Mouse (Mus musculus): ENCODE measurements around the gene Map4k1. TPM values are rescaled to one million over a fixed set of nuclear protein-coding genes. Genes with fewer than 3 reads are reported as not detected.

Map4k1 gene
- polyA plus RNA-seq, 1 experiment from 2014 or later = 6.3 TPM

DNA sequence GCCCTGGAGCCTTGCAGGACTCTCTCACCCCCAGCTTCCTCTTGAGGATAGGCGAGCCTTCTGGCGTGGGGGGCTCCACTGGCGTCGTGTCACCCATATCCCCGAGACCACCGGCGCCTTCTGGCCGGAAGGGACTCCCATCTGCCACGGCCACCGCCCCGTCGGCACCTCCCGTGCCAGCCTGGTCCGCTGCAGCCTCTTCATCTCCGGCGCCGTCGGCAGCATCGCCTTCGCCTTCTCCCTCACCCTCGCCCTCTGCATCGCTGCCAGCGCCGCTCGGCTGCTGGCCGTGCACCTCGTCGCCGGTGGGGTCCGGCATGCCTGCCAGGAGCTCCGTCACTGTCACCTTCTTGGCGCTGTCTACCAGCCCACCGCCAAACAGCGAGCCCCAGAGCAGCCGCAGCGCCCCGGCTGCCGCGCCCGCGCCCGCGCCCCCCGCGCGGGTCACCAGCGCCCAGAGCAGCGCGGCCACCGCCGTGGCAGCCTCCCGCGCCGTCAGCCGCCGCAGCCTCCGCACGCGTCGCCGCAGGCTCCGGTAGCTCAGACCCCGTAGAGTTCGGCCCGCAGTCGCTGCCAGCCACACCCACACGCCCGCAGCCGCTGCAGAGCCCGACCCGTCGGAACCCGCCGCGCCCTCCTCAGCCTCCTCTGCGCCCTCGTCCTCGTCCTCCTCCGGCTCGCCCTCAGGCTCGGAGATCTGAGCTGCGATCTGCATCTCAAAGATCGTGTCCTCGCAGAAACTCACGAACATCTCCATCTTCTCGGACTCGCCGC is 37.8 kb downstream of the Map4k1 start:
- H3K27me3 ChIP-seq (replicated peaks) = peaks cover 31% of the 10 kb centered on the region
- H3K27ac ChIP-seq = no peak overlapping the region
- 3% methylated on average over 88 of the region's 88 CpGs for WGBS
- peaks cover 7% of the 10 kb centered on the region for H3K4me1 ChIP-seq (replicated peaks)
- H3K9ac ChIP-seq = peak overlapping the region; percentile 39
- no peak for ATAC-seq
- H3K4me2 ChIP-seq (replicated peaks) = peak overlapping the region; percentile 85
- H3K4me3 ChIP-seq (replicated peaks) = peak overlapping the region; percentile 46
- no peaks in the 10 kb centered on the region for H3K36me3 ChIP-seq
- no peaks in the 10 kb centered on the region for H3K9me3 ChIP-seq

GRCm38 (mm10) chr7:29022479-29022878 is 40.6 kb downstream of the Map4k1 start:
- 85% methylated on average over 8 of the region's 8 CpGs for WGBS
- no peak for ATAC-seq

GRCm38 (mm10) chr7:29023514-29023913 is 41.7 kb downstream of the Map4k1 start:
- H3K27ac ChIP-seq = no peak overlapping the region
- peaks cover 7% of the 10 kb centered on the region for H3K4me1 ChIP-seq (replicated peaks)
- peaks cover 24% of the 10 kb centered on the region for H3K27me3 ChIP-seq (replicated peaks)
- WGBS = 91% methylated on average over 8 of the region's 8 CpGs
- no peak overlapping the region for H3K9ac ChIP-seq
- no peak for ATAC-seq
- H3K4me2 ChIP-seq (replicated peaks) = no peak overlapping the region
- H3K4me3 ChIP-seq (replicated peaks) = no peak overlapping the region
- no peaks in the 10 kb centered on the region for H3K36me3 ChIP-seq
- no peaks in the 10 kb centered on the region for H3K9me3 ChIP-seq

More at GRCm38 (mm10) chr7:29022479-29022878, 40.6 kb downstream of the Map4k1 start:
- H3K27ac ChIP-seq = no peak overlapping the region
- H3K4me1 ChIP-seq (replicated peaks) = peaks cover 7% of the 10 kb centered on the region
- H3K9me3 ChIP-seq = no peaks in the 10 kb centered on the region
- H3K4me3 ChIP-seq (replicated peaks) = no peak overlapping the region
- H3K36me3 ChIP-seq = no peaks in the 10 kb centered on the region
- no peak overlapping the region for H3K4me2 ChIP-seq (replicated peaks)
- H3K27me3 ChIP-seq (replicated peaks) = peaks cover 31% of the 10 kb centered on the region
- H3K9ac ChIP-seq = no peak overlapping the region

DNA sequence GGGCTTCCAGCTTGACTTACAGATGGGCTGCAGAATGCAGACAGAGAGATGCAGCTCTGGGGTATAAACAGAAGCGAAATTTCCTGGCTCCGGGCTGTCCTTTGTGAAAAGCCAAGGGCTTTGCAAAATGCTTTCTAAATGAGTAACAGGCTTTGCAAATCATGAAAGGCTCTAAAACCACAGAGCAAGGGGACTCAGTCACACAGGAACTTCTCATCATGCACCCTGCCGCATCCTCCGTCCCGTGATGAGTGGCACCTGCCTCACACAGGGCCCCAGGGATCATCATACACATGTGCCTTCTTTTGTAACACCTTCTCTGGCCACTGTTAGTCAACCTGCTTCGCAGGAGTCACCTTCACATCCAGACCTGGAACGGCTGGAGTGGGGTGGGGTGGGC is 43.7 kb downstream of the Map4k1 start:
- 71% methylated on average over 7 of the region's 7 CpGs for WGBS
- no peak overlapping the region for H3K4me2 ChIP-seq (replicated peaks)

DNA sequence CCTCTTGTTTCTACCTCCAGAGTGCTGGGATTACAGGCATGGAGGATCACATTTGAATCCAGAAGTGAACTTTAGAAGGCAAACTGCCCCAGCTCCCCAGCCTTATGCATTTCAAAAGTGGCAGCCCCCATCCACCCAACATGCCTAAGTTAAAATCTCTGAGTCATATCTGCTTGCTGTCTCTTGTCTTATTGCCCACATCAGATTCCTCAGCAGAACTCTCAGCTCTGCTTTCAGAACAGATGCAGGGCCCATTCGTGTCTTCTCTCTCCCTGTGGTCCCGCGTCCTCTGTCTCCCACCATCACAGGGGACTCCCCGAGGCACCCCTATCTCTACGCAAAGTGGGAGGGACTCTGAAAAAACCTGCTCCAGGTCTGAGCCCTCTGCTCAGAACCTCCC is 44.3 kb downstream of the Map4k1 start:
- no peak overlapping the region for H3K4me3 ChIP-seq (replicated peaks)
- WGBS = 88% methylated on average over 5 of the region's 5 CpGs
- ATAC-seq = no peak

More for the DNA sequence above, 43.7 kb downstream of the Map4k1 start:
- Histone ChIP-seq H3K36me3 (no peaks in the 10 kb centered on the region), H3K9ac (no peak overlapping the region), H3K27ac (no peak overlapping the region), H3K27me3 (replicated peaks) (peaks cover 4% of the 10 kb centered on the region; the same call in 1 of the 2 replicates), H3K4me1 (replicated peaks) (no peaks in the 10 kb centered on the region), H3K9me3 (no peaks in the 10 kb centered on the region), H3K4me3 (replicated peaks) (no peak overlapping the region)
- ATAC-seq = no peak

GRCm38 (mm10) chr7:29026811-29027210 is 45.0 kb downstream of the Map4k1 start:
- Histone ChIP-seq H3K9ac (no peak overlapping the region), H3K4me2 (replicated peaks) (no peak overlapping the region), H3K27me3 (replicated peaks) (no peaks in the 10 kb centered on the region; the same call in 1 of the 2 replicates), H3K9me3 (no peaks in the 10 kb centered on the region), H3K36me3 (no peaks in the 10 kb centered on the region), H3K4me3 (replicated peaks) (no peak overlapping the region), H3K27ac (no peak overlapping the region), H3K4me1 (replicated peaks) (no peaks in the 10 kb centered on the region)
- WGBS = 80% methylated on average over 4 of the region's 4 CpGs
- ATAC-seq = no peak

More for the DNA sequence above, 44.3 kb downstream of the Map4k1 start:
- Histone ChIP-seq H3K9me3 (no peaks in the 10 kb centered on the region), H3K27ac (no peak overlapping the region), H3K9ac (no peak overlapping the region), H3K27me3 (replicated peaks) (no peaks in the 10 kb centered on the region; the same call in 1 of the 2 replicates), H3K4me2 (replicated peaks) (no peak overlapping the region), H3K4me1 (replicated peaks) (no peaks in the 10 kb centered on the region), H3K36me3 (no peaks in the 10 kb centered on the region)

- H3K9ac ChIP-seq = no peak overlapping the region
- no peak for ATAC-seq
- no peak overlapping the region for H3K4me2 ChIP-seq (replicated peaks)
- no peak overlapping the region for H3K27ac ChIP-seq
- 81% methylated on average over 6 of the region's 6 CpGs for WGBS
- H3K36me3 ChIP-seq = no peaks in the 10 kb centered on the region
- H3K27me3 ChIP-seq (replicated peaks) = no peaks in the 10 kb centered on the region
- no peaks in the 10 kb centered on the region for H3K9me3 ChIP-seq
- H3K4me1 ChIP-seq (replicated peaks) = no peaks in the 10 kb centered on the region
- H3K4me3 ChIP-seq (replicated peaks) = no peak overlapping the region
These were observed 46.9 kb downstream of the Map4k1 start for GRCm38 (mm10) chr7:29028761-29029160.

GRCm38 (mm10) chr7:29029690-29030656 is 48.1 kb downstream of the Map4k1 start:
- Histone ChIP-seq H3K9me3 (no peaks in the 10 kb centered on the region), H3K4me3 (replicated peaks) (no peak overlapping the region), H3K27me3 (replicated peaks) (no peaks in the 10 kb centered on the region), H3K4me2 (replicated peaks) (no peak overlapping the region), H3K36me3 (no peaks in the 10 kb centered on the region), H3K4me1 (replicated peaks) (no peaks in the 10 kb centered on the region), H3K27ac (no peak overlapping the region), H3K9ac (no peak overlapping the region)
- WGBS = 89% methylated on average over 14 of the region's 14 CpGs
- no peak for ATAC-seq

- H3K9ac ChIP-seq = no peak overlapping the region
- H3K4me1 ChIP-seq (replicated peaks) = no peaks in the 10 kb centered on the region
- H3K4me2 ChIP-seq (replicated peaks) = no peak overlapping the region
- H3K27ac ChIP-seq = no peak overlapping the region
- ATAC-seq = no peak
- H3K9me3 ChIP-seq = no peaks in the 10 kb centered on the region
- WGBS = 61% methylated on average over 10 of the region's 10 CpGs
- H3K36me3 ChIP-seq = no peaks in the 10 kb centered on the region
- H3K27me3 ChIP-seq (replicated peaks) = no peaks in the 10 kb centered on the region
- no peak overlapping the region for H3K4me3 ChIP-seq (replicated peaks)
These were observed 49.8 kb downstream of the Map4k1 start for GRCm38 (mm10) chr7:29031641-29032040.

- Histone ChIP-seq H3K4me1 (replicated peaks) (no peaks in the 10 kb centered on the region), H3K9ac (no peak overlapping the region), H3K4me3 (replicated peaks) (no peak overlapping the region), H3K36me3 (no peaks in the 10 kb centered on the region), H3K9me3 (no peaks in the 10 kb centered on the region), H3K27ac (no peak overlapping the region), H3K27me3 (replicated peaks) (no peaks in the 10 kb centered on the region), H3K4me2 (replicated peaks) (no peak overlapping the region)
- 85% methylated on average over 5 of the region's 5 CpGs for WGBS
- no peak for ATAC-seq
These were observed 50.8 kb downstream of the Map4k1 start for GRCm38 (mm10) chr7:29032685-29033084.

- no peak for ATAC-seq
- H3K9ac ChIP-seq = no peak overlapping the region
- H3K9me3 ChIP-seq = no peaks in the 10 kb centered on the region
- H3K27ac ChIP-seq = no peak overlapping the region
- no peaks in the 10 kb centered on the region for H3K27me3 ChIP-seq (replicated peaks)
- 92% methylated on average over 6 of the region's 6 CpGs for WGBS
- H3K4me1 ChIP-seq (replicated peaks) = peaks cover 9% of the 10 kb centered on the region
- no peaks in the 10 kb centered on the region for H3K36me3 ChIP-seq
- no peak overlapping the region for H3K4me2 ChIP-seq (replicated peaks)
- no peak overlapping the region for H3K4me3 ChIP-seq (replicated peaks)
These were observed 55.4 kb downstream of the Map4k1 start for GRCm38 (mm10) chr7:29037261-29037660.

- peak overlapping the region; percentile 85 for H3K4me2 ChIP-seq (replicated peaks)
- ATAC-seq = peak; percentile 74
- H3K27me3 ChIP-seq (replicated peaks) = 0 out of 2 replicates have a peak, but pooled peaks cover 2% of the 10 kb centered on the region
- no peaks in the 10 kb centered on the region for H3K36me3 ChIP-seq
- peaks cover 26% of the 10 kb centered on the region for H3K4me1 ChIP-seq (replicated peaks)
- under 1% methylated on average over 11 of the region's 11 CpGs for whole genome bisulfite sequencing
- H3K27ac ChIP-seq = no peak overlapping the region
- no peaks in the 10 kb centered on the region for H3K9me3 ChIP-seq
- peak overlapping the region; percentile 24 for H3K9ac ChIP-seq
- H3K4me3 ChIP-seq (replicated peaks) = peak overlapping the region; percentile 35
These were observed 57.7 kb downstream of the Map4k1 start for GRCm38 (mm10) chr7:29039604-29039984.

Measured in intestine, embryonic 15.5 days (tissue).